Mouse (Mus musculus) embryonic facial prominence, embryonic 12.5 days (tissue): ENCODE measurements around the gene Atp6v0a1. TPM values are rescaled to one million over a fixed set of nuclear protein-coding genes. Genes with fewer than 3 reads are reported as not detected.

Experiments
- microRNA-seq: library from miRNA; unstranded; fragments of <30 nt; microRNA quantifications from one replicate; pipeline ENCODE4, GENCODE M21; 2017
- polyA plus RNA-seq: library from polyadenylated mRNA; unstranded; fragments of >200 nt; fragmentation: Nextera tagmentation; extraction: Ambion mirVana; gene quantifications from 2 replicates; pipeline ENCODE4 v1.2.1, GENCODE M21; 2016

Gene Atp6v0a1
- polyA plus RNA-seq, 1 experiment from 2014 or later = 33.7 TPM

Small RNAs within 50 kb of the gene (microRNA-seq; reads per million reads assigned to microRNA genes)
- 0.54 reads per million for gene Mir6928

Other genes with a start within 250 kb of the Atp6v0a1 start
- gene Kcnh4, start 249.5 kb upstream of the Atp6v0a1 start, polyA plus RNA-seq = 0.46 and 0.55 TPM in 2 replicates
- not detected in 2 replicates for gene Hcrt, start 246.5 kb upstream of the Atp6v0a1 start, polyA plus RNA-seq
- gene Ghdc, start 238.5 kb upstream of the Atp6v0a1 start, polyA plus RNA-seq = 5.9 and 6.3 TPM in 2 replicates
- gene Stat5b, start 158.7 kb upstream of the Atp6v0a1 start, polyA plus RNA-seq = 22.7 TPM in 2 replicates
- 4.4 and 5.5 TPM in 2 replicates for gene Stat5a, start 150.1 kb upstream of the Atp6v0a1 start, polyA plus RNA-seq
- 38.4 and 39.4 TPM in 2 replicates for gene Stat3, start 69.9 kb upstream of the Atp6v0a1 start, polyA plus RNA-seq
- gene Cavin1, start 38.6 kb upstream of the Atp6v0a1 start, polyA plus RNA-seq = 68.4 and 69.6 TPM in 2 replicates
- 9.4 and 9.5 TPM in 2 replicates for gene Naglu, start 60.6 kb downstream of the Atp6v0a1 start, polyA plus RNA-seq
- gene Hsd17b1, start 69.0 kb downstream of the Atp6v0a1 start, polyA plus RNA-seq = 0.15 TPM in 1 of 2 replicates, not detected in the other
- 43.4 and 45.6 TPM in 2 replicates for gene Coasy, start 73.1 kb downstream of the Atp6v0a1 start, polyA plus RNA-seq
- 37.8 and 42.8 TPM in 2 replicates for gene Mlx, start 77.8 kb downstream of the Atp6v0a1 start, polyA plus RNA-seq
- 45.7 and 46.0 TPM in 2 replicates for gene Psmc3ip, start 86.0 kb downstream of the Atp6v0a1 start, polyA plus RNA-seq
- 17.0 and 18.6 TPM in 2 replicates for gene Retreg3, start 110.4 kb downstream of the Atp6v0a1 start, polyA plus RNA-seq
- gene Tubg1, start 110.5 kb downstream of the Atp6v0a1 start, polyA plus RNA-seq = 81.7 and 83.6 TPM in 2 replicates
- gene Tubg2, start 146.5 kb downstream of the Atp6v0a1 start, polyA plus RNA-seq = 9.4 and 10.8 TPM in 2 replicates
- gene Cntnap1, start 161.1 kb downstream of the Atp6v0a1 start, polyA plus RNA-seq = 0.50 and 0.60 TPM in 2 replicates
- 10.3 and 11.9 TPM in 2 replicates for gene Plekhh3, start 161.9 kb downstream of the Atp6v0a1 start, polyA plus RNA-seq
- gene Ccr10, start 166.0 kb downstream of the Atp6v0a1 start, polyA plus RNA-seq = 0.13 and 0.24 TPM in 2 replicates
- gene Ezh1, start 217.0 kb downstream of the Atp6v0a1 start, polyA plus RNA-seq = 15.6 and 17.3 TPM in 2 replicates
- 80.2 and 86.9 TPM in 2 replicates for gene Ramp2, start 236.6 kb downstream of the Atp6v0a1 start, polyA plus RNA-seq
- gene Vps25, start 244.3 kb downstream of the Atp6v0a1 start, polyA plus RNA-seq = 93.6 and 99.3 TPM in 2 replicates